Mouse (Mus musculus) lung, postnatal 0 days (tissue): Measurements from ENCODE around the gene Lancl2.

ENCODE experiments used
- CTCF ChIP-seq: IDR thresholded peaks from 2 replicates; pipeline ENCODE4 v1.5.1; 2016; ENCODE audit warnings: antibody characterized with exemption, mild to moderate bottlenecking
- EP300 ChIP-seq: IDR thresholded peaks from 2 replicates; pipeline ENCODE4 v1.6.1; 2016; ENCODE audit warnings: antibody characterized with exemption, mild to moderate bottlenecking, control low read depth

DNA sequence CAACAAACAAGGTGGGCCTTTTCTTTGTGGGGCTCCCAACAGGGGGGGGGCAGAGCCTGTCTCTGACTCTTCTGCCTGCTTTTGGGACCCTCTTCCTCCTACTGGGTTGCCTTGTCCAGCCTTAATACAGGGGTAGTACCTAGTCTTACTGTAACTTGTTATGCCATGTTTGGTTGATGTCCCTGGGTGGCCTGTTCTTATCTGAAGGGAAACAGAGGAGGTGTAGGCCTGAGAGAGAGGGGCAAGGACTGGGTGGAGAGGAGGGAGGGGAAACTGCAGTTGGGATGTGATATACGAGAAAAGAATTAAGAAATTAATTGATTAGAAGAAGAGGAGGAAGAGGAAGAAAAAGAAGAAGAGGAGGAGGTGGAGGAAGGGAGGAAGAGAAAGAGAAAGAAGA, 63.9 kb downstream of the Lancl2 start:
- TF ChIP-seq EP300: no peak
- TF ChIP-seq CTCF: no peak
